Mouse (Mus musculus): Measurements from ENCODE around the gene Prpf8.

DNA sequence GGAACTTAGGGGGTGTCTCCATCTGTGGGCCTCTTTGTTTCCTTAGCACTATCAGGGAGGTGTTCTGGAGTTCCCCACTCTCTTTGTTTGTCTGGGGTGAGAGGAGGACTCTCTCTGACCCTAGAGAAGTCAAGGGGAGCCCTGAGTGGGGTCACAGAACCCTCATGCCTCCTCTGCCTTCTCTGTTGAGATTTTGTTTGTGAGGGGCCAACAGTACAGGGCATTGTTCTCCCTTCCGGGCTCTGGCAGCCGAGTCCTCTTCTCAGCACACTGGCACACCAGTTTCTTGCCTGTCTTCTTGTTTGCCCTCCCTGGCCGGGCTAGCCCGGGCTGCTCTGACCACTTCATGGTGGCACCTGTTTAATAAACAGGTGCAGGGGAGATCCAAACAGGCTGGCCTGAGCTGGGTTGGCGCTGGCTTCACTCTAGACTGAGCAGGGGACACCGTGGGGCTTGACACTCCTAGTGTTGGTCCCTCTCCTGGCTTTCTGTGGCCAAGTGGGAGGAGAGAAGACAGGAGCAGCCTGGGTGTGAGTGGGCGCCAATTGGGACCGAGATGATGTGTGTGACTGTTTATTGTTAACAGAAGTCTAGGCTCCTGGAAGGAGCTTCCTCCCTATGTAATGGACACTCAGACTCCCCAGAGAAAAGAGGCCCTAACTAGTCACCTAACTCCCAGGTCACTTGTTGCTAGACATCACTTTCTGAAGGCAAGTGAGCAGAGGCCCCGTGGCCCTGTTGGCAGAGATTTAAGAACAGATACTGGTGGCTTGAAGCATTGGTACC, 51.8 kb downstream of the Prpf8 start:
- TF ChIP-seq POLR2A (IDR thresholded peaks at IDR 0.05; ENCODE audit: insufficient read depth, low read depth, low read length), result no peak
- no peak for TF ChIP-seq CTCF (IDR thresholded peaks at IDR 0.05; ENCODE audit: insufficient read depth, low read depth, low read length)

All from olfactory bulb, adult 2 months (tissue).